Mouse (Mus musculus) embryonic facial prominence, embryonic 12.5 days (tissue): ENCODE measurements around the gene Fdxr. TPM values are rescaled to one million over a fixed set of nuclear protein-coding genes. Genes with fewer than 3 reads are reported as not detected.

Experiments used
- ATAC-seq: fragments of 200-750 bp; cut with Nextera tagmentation; 2 replicates; pipeline ENCODE4 v1.8.0; 2017; ENCODE audit not compliant: insufficient number of reproducible peaks, insufficient read depth, low FRiP score, low TSS enrichment
- H3K27ac ChIP-seq: fragments of 300-500 bp; sonication (generic); 2 replicates; pipeline ENCODE4 v1.5.1; 2016; ENCODE audit warnings: mild to moderate bottlenecking
- H3K27me3 ChIP-seq: fragments of 300-500 bp; sonication (generic); 2 replicates; pipeline ENCODE4 v1.6.1; 2016; ENCODE audit warnings: mild to moderate bottlenecking, moderate library complexity
- H3K36me3 ChIP-seq: fragments of 300-500 bp; sonication (generic); 2 replicates; pipeline ENCODE4 v1.6.1; 2016; ENCODE audit warnings: mild to moderate bottlenecking
- H3K4me1 ChIP-seq: fragments of 300-500 bp; sonication (generic); 2 replicates; pipeline ENCODE4 v1.6.1; 2016
- H3K4me2 ChIP-seq: fragments of 300-500 bp; sonication (generic); replicated peaks from 2 replicates; pipeline ENCODE4 v1.6.1; 2016; ENCODE audit warnings: mild to moderate bottlenecking, moderate library complexity
- H3K4me3 ChIP-seq: fragments of 300-500 bp; sonication (generic); 2 replicates; pipeline ENCODE4 v1.5.1; 2016; ENCODE audit warnings: mild to moderate bottlenecking
- H3K9ac ChIP-seq: fragments of 300-500 bp; sonication (generic); 2 replicates; pipeline ENCODE4 v1.6.1; 2016; ENCODE audit warnings: mild to moderate bottlenecking, moderate library complexity
- H3K9me3 ChIP-seq: fragments of 300-500 bp; sonication (generic); 2 replicates; pipeline ENCODE4 v1.6.1; 2016; ENCODE audit warnings: mild to moderate bottlenecking, moderate library complexity
- WGBS: fragments of 180-500 bp; shearing (Covaris S2); methylation state at CpG from one replicate; pipeline ENCODE4 v1.1.7; 2016; 5-methylcytosine and 5-hydroxymethylcytosine counted together
- microRNA-seq: library from miRNA; unstranded; fragments of <30 nt; microRNA quantifications from one replicate; pipeline ENCODE4, GENCODE M21; 2017
- polyA plus RNA-seq: library from polyadenylated mRNA; unstranded; fragments of >200 nt; fragmentation: Nextera tagmentation; extraction: Ambion mirVana; gene quantifications from 2 replicates; pipeline ENCODE4 v1.2.1, GENCODE M21; 2016

Fdxr gene
- polyA plus RNA-seq, 1 experiment from 2014 or later = 14.6 TPM

- ATAC-seq = no peak
- Histone ChIP-seq H3K9me3 (0 out of 2 replicates have a peak, but pooled peaks cover 3% of the 10 kb centered on the region), H3K36me3 (no peaks in the 10 kb centered on the region), H3K4me1 (peaks cover 49% of the 10 kb centered on the region), H3K4me2 (no peak overlapping the region), H3K27ac (no peak overlapping the region), H3K27me3 (no peaks in the 10 kb centered on the region), H3K4me3 (no peak overlapping the region), H3K9ac (no peak overlapping the region)
- 88% methylated on average over 10 of the region's 10 CpGs for WGBS
Measured at GRCm38 (mm10) chr11:115219685-115220084, 57.2 kb downstream of the Fdxr start.

- Histone ChIP-seq H3K9ac (no peak overlapping the region), H3K27ac (no peak overlapping the region), H3K4me2 (no peak overlapping the region), H3K36me3 (no peaks in the 10 kb centered on the region), H3K4me1 (peaks cover 45% of the 10 kb centered on the region), H3K9me3 (0 out of 2 replicates have a peak, but pooled peaks cover 3% of the 10 kb centered on the region), H3K4me3 (no peak overlapping the region), H3K27me3 (no peaks in the 10 kb centered on the region)
- ATAC-seq = no peak
- 53% methylated on average over 9 of the region's 9 CpGs for WGBS
Measured at GRCm38 (mm10) chr11:115219263-115219662, 57.6 kb downstream of the Fdxr start.

Small RNA genes lying within 50 kb of the gene (microRNA-seq; reads per million reads assigned to microRNA genes)
- gene Gm25837 = not detected

Other genes with a start within 250 kb of the Fdxr start
- not detected in 2 replicates for gene Cd300ld5, start 239.3 kb downstream of the Fdxr start, polyA plus RNA-seq
- not detected in 2 replicates for gene Cd300ld3, start 228.6 kb downstream of the Fdxr start, polyA plus RNA-seq
- 0.10 TPM in 1 of 2 replicates, not detected in the other for gene Cd300e, start 214.9 kb downstream of the Fdxr start, polyA plus RNA-seq
- 1.9 and 2.1 TPM in 2 replicates for gene Rab37, start 185.6 kb downstream of the Fdxr start, polyA plus RNA-seq
- 0.28 TPM in 1 of 2 replicates, not detected in the other for gene Cd300lf, start 143.1 kb downstream of the Fdxr start, polyA plus RNA-seq
- 34.6 and 35.4 TPM in 2 replicates for gene Slc9a3r1, start 113.7 kb downstream of the Fdxr start, polyA plus RNA-seq
- 10.1 and 13.4 TPM in 2 replicates for gene Tmem104, start 89.6 kb downstream of the Fdxr start, polyA plus RNA-seq
- gene Nat9, start 89.2 kb downstream of the Fdxr start, polyA plus RNA-seq = 21.8 and 23.7 TPM in 2 replicates
- 0.06 TPM in 1 of 2 replicates, not detected in the other for gene Grin2c, start 9.8 kb downstream of the Fdxr start, polyA plus RNA-seq
- gene Fads6, start 20.6 kb upstream of the Fdxr start, polyA plus RNA-seq = 0.20 and 0.28 TPM in 2 replicates
- gene Otop2, start 30.1 kb upstream of the Fdxr start, polyA plus RNA-seq = 0.19 TPM in 1 of 2 replicates, not detected in the other
- 0.10 and 0.32 TPM in 2 replicates for gene Ush1g, start 45.0 kb upstream of the Fdxr start, polyA plus RNA-seq
- gene Otop3, start 57.7 kb upstream of the Fdxr start, polyA plus RNA-seq = not detected in 2 replicates
- gene Hid1, start 90.7 kb upstream of the Fdxr start, polyA plus RNA-seq = 7.7 and 7.9 TPM in 2 replicates
- 19.7 and 20.6 TPM in 2 replicates for gene Cdr2l, start 104.9 kb upstream of the Fdxr start, polyA plus RNA-seq
- gene Mrpl58, start 126.7 kb upstream of the Fdxr start, polyA plus RNA-seq = 170 and 181 TPM in 2 replicates
- 867 and 893 TPM in 2 replicates for gene Atp5h, start 142.9 kb upstream of the Fdxr start, polyA plus RNA-seq
- 24.5 and 26.1 TPM in 2 replicates for gene Kctd2, start 143.1 kb upstream of the Fdxr start, polyA plus RNA-seq
- gene Trim80, start 163.5 kb upstream of the Fdxr start, polyA plus RNA-seq = not detected in 2 replicates
- 0.22 and 0.28 TPM in 2 replicates for gene Slc16a5, start 185.4 kb upstream of the Fdxr start, polyA plus RNA-seq
- 10.3 and 10.7 TPM in 2 replicates for gene Armc7, start 198.6 kb upstream of the Fdxr start, polyA plus RNA-seq
- 73.7 and 80.6 TPM in 2 replicates for gene Nt5c, start 214.8 kb upstream of the Fdxr start, polyA plus RNA-seq
- 591 and 626 TPM in 2 replicates for gene Jpt1, start 237.3 kb upstream of the Fdxr start, polyA plus RNA-seq